Mouse (Mus musculus): Measurements from ENCODE around the gene Galk2.

GRCm38 (mm10) chr2:125863799-125864198 lies 4.9 kb downstream of the Galk2 start:
- TF ChIP-seq POLR2A (IDR thresholded peaks at IDR 0.05; ENCODE audit: control insufficient read depth, extremely low read depth, insufficient read depth, low read length, poor library complexity) (no peak), CTCF (IDR thresholded peaks at IDR 0.05; ENCODE audit: borderline replicate concordance, control insufficient read depth, extremely low read depth, insufficient read depth, low read length, poor library complexity) (no peak)
